Mouse (Mus musculus) lung, postnatal 36 days (tissue): ENCODE measurements at regions not wholly inside any gene's neighbourhood (a gene's known extent, or its start where the extent isn't known, plus 50 kb on each side); places are given as distances from the start of the nearest gene placed in this dataset.
A peak's percentile ranks its signal among the peaks of the same experiment; 100 is the strongest.

Source experiments
- DNase-seq: peaks from one replicate; pipeline ENCODE4 v3.0.0; 2022; ENCODE audit warnings: mixed read lengths

- peak; percentile 32 for DNase-seq
These were observed 423.9 kb upstream of the Jarid2 start for GRCm38 (mm10) chr13:44305134-44305991.

DNA sequence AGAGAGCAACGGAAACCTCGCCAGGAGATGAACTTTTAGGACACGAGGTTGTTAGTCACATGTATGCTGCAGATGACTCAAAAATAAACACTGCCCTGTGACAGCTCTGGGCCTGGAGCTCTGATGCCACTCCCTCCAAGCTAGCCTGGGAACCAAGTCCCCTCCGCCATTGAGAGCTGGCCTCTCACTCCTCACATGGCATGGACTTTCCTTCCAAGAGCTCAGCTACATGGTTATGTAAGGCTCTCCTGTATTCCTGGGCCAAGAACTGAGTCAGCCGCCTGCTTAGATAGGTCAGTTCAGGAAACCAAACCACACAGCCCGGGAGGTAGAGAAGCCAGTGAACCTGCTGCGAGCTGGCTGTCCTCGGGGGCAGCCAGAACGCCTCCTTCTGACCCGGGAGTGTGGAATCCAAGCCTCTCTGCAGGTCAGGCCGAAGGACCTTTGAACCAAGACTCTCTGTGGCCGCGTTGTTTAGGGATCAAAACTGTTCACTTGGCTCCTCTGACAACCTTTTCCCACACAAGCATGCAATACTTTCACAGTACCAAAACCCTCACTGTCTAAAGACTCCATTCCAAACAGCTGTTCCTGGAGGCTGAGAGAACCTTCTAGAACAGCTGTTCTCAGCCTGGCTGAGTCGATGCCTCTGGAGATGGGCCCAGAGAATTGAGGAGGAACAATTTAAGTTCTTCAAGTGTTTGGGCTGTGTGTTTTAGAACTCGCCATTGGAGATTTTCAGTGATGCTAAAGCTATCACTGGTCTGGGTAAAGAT, 422.8 kb upstream of the Jarid2 start:
- peak; percentile 85 for DNase-seq

DNA sequence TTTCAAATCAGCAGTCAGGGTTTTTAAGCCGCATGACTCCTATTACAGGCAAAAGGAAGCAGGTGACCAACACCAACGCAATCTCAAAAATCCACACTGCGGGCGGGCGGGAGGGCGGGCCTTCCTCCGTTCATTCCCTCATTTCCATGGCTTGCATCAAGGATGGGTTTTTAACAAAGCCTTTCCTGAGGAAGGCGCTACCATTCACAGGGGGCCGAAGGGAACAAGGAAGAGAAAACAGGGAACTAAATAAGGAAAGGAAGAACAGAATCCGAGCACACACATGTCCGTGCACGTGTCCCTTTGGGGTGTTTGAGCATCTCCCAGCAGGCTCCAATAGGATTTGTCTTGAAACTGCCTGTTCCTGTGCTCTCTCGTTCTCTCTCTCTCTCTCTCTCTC, 421.0 kb upstream of the Jarid2 start:
- no peak for DNase-seq

DNA sequence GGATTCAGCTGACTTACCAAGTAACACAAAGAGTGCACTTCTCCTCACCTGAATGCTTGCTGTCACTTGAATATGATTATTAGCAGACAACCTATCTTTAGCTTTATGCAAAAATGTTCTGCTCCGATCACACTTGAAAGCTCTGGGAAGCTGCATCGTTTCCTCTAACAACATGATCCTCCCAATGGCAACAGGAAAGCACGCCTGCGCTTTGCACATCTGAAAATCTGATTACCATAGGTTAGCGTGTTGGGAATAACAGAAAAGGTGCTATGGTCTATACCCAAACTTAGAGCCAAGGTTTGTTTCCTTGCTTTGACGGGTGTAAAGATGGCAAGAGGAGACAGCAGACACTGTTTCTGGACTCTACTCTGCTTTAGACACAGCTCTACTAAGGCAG, 417.0 kb upstream of the Jarid2 start:
- no peak for DNase-seq

DNA sequence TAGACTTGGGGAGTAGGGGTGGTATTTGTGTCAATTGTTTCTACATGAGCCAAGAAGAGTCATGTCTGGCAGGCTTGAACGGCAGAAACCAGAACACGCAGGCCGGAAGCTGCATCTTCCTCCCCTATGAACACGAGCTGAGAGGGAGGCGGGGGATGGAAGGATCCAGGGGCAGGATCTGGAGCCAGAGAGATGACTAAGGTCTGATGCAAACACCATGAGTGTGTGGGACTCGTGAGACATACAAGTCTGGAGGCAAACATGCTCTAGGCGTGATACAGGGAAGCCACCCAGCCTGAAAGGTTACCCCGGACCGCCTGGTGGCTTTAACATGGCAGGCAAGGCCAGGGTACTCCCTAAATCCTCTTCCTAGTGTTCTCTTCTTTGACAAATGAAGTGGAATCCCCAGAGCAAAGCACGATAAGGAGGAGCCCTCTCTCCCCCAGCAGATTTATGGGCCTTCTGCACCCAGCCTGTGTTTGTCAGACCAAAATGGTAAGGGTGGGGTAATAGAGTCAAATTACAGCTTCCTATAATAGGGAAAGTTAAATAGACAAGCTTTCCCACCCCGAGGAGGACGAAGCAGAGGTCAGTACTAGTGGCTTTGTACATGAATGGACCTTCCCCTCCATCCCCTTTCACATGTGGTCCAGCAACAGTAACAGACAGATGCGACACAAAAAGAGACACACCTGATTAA, 412.4 kb upstream of the Jarid2 start:
- no peak for DNase-seq

DNA sequence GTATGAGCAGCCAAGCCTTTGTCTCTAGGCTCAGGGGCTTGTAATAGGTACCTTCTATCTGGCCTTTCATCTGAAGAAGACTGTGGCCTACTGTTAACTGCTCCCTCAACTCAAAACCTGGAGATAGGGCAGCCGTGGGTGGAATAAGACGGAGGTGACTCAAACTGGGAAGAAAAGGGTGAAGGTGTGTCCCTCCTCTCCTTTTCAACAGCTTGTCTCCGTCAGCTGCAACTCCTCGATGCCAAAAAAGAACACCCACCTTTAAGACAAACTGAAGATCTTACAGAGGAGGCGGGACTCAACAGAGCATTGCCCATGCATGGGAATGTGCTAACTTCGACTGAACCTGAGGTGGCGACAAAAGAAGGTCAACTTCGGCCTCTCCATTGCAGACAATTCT, 411.7 kb upstream of the Jarid2 start:
- DNase-seq = no peak

DNA sequence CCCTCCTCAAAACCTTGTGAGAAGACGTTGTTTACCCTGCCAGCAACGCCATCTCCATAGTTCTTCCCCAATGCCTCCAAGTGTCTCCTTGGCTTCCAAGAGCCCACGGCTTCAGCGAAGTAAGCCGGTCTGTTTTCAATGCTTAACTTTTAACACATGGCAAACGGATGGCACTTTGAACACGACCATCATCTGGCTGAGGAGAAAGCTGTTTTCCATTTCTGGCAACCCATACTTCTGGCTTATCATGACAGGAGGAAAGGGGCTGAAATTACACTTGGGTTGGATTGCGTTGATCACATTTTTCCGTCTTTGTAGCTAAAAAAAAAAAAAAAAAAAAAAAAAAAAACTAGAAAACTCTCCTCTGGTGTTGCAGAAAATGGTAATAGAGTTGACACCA, 410.2 kb upstream of the Jarid2 start:
- DNase-seq = no peak

GRCm38 (mm10) chr13:44319511-44319910, 409.8 kb upstream of the Jarid2 start:
- no peak for DNase-seq

DNA sequence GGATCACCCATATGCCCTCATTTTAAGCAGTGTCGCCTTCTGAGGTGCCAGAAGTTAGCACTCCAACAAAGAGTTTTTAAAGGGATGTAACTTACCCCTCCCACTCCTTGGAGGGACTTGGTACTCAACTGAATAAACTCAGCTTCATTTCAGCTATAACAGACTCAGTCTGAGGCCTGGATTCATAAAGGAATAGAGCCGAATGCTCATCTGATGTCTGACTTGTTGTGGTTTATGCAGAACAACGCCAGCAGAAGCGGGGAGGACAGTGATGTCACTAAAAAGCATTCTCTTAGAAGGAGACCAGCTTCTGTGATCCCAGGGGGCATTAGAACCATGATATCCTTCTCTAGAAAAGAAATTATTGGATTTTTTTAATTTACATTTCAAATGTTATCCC, 409.0 kb upstream of the Jarid2 start:
- DNase-seq = no peak

GRCm38 (mm10) chr13:44321009-44321596, 408.2 kb upstream of the Jarid2 start:
- DNase-seq = no peak

GRCm38 (mm10) chr13:44328416-44328815, 400.9 kb upstream of the Jarid2 start:
- DNase-seq = no peak

DNA sequence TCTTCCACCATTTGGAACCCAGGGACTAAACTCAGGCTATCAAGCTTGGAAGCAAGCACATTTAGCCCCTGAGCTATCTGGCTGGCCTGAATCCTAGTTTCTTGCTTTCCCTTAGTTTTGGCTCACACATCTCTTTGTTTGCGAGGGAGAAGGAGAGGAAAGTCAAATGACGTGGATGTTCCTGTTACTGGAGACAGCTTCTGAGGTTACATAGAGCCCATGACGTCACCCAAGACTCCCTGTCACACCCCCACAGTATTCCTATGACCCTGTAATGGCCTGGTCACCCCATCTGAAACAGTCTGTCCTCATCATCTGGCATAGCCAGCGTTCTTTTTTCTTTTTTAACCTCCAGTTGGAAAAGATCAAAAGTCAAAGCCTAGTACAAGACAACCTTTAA, 400.1 kb upstream of the Jarid2 start:
- no peak for DNase-seq

GRCm38 (mm10) chr13:44329701-44330100, 399.6 kb upstream of the Jarid2 start:
- no peak for DNase-seq

- no peak for DNase-seq
These were observed 396.5 kb upstream of the Jarid2 start for GRCm38 (mm10) chr13:44332716-44333240.

DNA sequence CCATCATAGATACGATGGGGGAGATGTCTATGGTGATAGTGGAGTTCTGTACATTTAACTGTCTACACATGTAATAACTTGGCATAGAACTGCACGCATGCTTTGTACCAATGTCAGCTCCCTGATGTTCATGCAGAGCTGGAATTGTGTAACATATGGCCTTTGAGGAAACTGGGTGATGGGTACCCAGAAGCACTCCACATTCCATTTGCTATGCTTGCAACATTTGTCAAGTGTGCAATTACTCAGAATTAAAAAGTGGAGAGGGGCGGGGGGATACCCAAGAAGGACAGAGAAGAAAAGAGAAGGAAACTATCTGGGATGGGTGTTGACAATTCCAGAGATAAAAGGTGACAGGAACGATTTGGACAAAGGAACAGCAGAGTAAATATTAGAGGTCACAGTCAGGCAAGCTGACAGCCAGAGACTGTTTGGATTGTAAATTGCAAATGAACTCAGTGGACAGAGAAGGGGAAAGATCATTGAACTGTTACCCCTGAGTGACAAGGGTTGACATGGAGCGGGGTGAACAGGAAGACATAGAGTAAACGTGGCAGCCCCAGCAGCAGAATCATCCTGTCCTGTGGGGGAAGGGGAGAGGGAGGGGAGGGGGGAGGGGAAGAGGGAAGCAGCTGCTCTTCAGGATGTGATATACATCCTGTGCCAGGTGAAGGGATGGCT, 390.1 kb upstream of the Jarid2 start:
- DNase-seq = peak; percentile 39

DNA sequence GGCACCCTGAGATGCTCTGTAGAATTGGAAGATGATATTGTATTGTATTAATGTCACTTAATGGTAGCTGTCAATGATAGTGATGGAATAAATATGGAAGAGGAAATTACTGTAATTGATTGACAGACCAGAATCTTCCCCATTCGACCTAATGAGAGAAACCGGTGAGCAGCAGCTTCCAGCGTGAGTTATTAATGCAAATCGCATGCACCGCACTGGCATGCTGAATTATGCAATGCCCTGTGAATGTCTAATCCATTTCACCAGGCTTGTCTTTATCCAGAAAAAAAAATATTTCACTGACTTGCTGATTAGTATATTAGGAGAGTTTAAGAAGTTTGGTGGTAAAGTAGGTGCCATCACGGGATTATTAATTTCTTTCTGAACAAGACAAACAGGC, 384.2 kb upstream of the Jarid2 start:
- DNase-seq = no peak

GRCm38 (mm10) chr13:44346636-44347035, 382.6 kb upstream of the Jarid2 start:
- DNase-seq = no peak

DNA sequence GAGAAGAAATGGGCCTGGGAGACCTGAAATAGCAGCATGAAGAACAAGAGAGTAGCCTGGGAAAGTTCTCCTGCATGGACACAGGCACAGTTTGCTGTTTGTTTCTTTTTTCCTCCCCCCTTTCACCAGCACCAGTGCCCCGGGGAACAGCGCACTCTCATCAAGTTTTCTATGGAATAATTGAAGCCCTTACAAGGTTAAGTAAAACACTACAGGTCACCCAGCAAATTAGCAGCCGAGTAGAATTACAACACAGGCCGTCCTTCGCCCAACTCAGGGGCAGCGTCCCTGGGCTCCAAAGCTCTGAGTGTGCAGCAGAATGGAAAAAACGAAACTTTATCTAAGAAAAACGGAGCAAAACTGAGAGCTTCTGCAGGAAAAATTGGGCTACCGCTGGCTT, 381.6 kb upstream of the Jarid2 start:
- no peak for DNase-seq

- DNase-seq = peak; percentile 35
These were observed 375.4 kb upstream of the Jarid2 start for GRCm38 (mm10) chr13:44353899-44354298.

GRCm38 (mm10) chr13:44355771-44356221, 373.5 kb upstream of the Jarid2 start:
- DNase-seq = no peak

DNA sequence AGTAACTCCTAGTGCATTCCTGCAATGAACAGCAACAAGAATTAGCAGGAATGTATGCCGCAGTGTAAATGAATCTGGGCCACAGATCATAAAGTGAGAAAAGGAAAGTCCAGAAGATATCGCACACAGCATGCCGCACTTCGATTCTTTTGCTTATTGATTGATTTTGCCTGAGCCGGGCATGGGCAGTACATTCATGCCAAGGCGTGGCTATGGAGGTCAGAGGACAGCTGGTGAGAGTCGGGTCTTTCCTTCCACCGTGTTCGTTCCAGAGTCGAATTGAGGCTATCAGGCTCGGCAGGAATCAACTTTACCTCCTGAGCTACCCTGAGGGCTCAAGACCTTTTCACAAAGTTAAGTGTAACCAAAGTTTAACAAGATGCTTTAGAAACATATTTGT, 372.3 kb upstream of the Jarid2 start:
- no peak for DNase-seq

GRCm38 (mm10) chr13:44359344-44359743, 369.9 kb upstream of the Jarid2 start:
- no peak for DNase-seq
